Comparison of ENCODE assay signal across 18 mouse cellular contexts in the genomic region with DNA sequence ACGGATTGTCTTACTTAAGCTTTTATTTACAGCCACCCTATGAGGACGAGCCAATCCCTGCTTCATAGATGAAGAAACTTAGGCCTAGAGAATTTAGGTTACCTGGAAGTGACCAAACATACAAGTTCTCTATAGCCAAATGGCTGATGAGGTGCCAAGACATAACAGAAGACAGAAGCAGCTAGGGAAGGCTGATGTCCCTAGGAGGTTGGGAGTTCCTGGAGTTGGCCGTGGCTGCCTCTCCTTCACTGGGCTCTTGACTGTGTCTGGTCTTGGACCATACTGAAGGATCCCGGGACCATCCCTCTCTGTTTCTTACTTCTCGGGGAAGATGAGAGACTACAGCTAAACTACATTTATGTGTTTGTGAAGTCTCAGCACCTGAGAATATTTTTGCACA.
"Had no signal": no experiment of that assay in that cellular context is flagged by ENCODE, and none has a peak within 500 bp of the region (broad histone marks: within the 10 kb centered on the region; RNA-seq: fewer than 3 reads in every experiment).

No protein-coding gene starts in this region.

- H3K27ac ChIP-seq: kidney, postnatal 0 days; layer of hippocampus, adult 2 months; left cerebral cortex, adult 2 months; liver, embryonic 13.5 days; stomach, postnatal 0 days had no signal

- DNase-seq: kidney, postnatal 25 days; layer of hippocampus, adult 9-11 months; layer of hippocampus, postnatal 36 days; liver, embryonic 13.5 days; lung, adult 2 months; lung, postnatal 14 days; lung, postnatal 4 days; midbrain, embryonic 14.5 days; right cerebral cortex, adult 18-20 months; right cerebral cortex, postnatal 14 days; right cerebral cortex, postnatal 4 days; thymus, adult 2 months; thymus, postnatal 14 days; thymus, postnatal 4 days had no signal

- H3K4me3 ChIP-seq: layer of hippocampus, adult 2 months; left cerebral cortex, adult 2 months; liver, embryonic 13.5 days had no signal
